Mouse (Mus musculus) neural tube, embryonic 11.5 days (tissue): ENCODE measurements at regions not wholly inside any gene's neighbourhood (a gene's known extent, or its start where the extent isn't known, plus 50 kb on each side); places are given as distances from the start of the nearest gene placed in this dataset.

ENCODE experiments used
- ATAC-seq: fragments of 200-750 bp; cut with Nextera tagmentation; 2 replicates; pipeline ENCODE4 v1.8.0; 2017; ENCODE audit warnings: moderate number of reproducible peaks, mild to moderate bottlenecking, moderate TSS enrichment, moderate library complexity; ENCODE audit not compliant: insufficient read depth, low FRiP score, low TSS enrichment
- DNase-seq: peaks from one replicate; pipeline ENCODE4 v3.0.0-alpha.2; 2015; ENCODE audit warnings: low spot score
- H3K27ac ChIP-seq: fragments of 300-500 bp; sonication (generic); 2 replicates; pipeline ENCODE4 v1.5.1; 2014; ENCODE audit warnings: low read depth, mild to moderate bottlenecking, low read length
- H3K27me3 ChIP-seq: fragments of 300-500 bp; sonication (generic); 2 replicates; pipeline ENCODE4 v1.6.1; 2014; ENCODE audit warnings: mild to moderate bottlenecking, low read length, mixed read lengths; ENCODE audit not compliant: control insufficient read depth, insufficient read depth
- H3K36me3 ChIP-seq: fragments of 300-500 bp; sonication (generic); 2 replicates; pipeline ENCODE4 v1.6.1; 2014; ENCODE audit warnings: mild to moderate bottlenecking, low read length, moderate library complexity, mixed read lengths; ENCODE audit not compliant: control insufficient read depth, insufficient read depth
- H3K4me1 ChIP-seq: fragments of 300-500 bp; sonication (generic); 2 replicates; pipeline ENCODE4 v1.6.1; 2014; ENCODE audit warnings: low read length, mixed read lengths; ENCODE audit not compliant: control insufficient read depth, insufficient read depth
- H3K4me2 ChIP-seq: fragments of 300-500 bp; sonication (generic); 2 replicates; pipeline ENCODE4 v1.6.1; 2014; ENCODE audit warnings: low read depth, mild to moderate bottlenecking, moderate library complexity
- H3K4me3 ChIP-seq: fragments of 300-500 bp; sonication (generic); 2 replicates; pipeline ENCODE4 v1.5.1; 2014; ENCODE audit warnings: low read depth, low read length
- H3K9ac ChIP-seq: fragments of 300-500 bp; sonication (generic); 2 replicates; pipeline ENCODE4 v1.6.1; 2014; ENCODE audit warnings: mild to moderate bottlenecking, low read length
- H3K9me3 ChIP-seq: fragments of 300-500 bp; sonication (generic); 2 replicates; pipeline ENCODE4 v1.6.1; 2016; ENCODE audit warnings: low read length; ENCODE audit not compliant: control insufficient read depth
- WGBS: fragments of 180-500 bp; shearing (Covaris S2); extraction: QIAGEN DNeasy Blood & Tissue Kit; methylation state at CpG from one replicate; pipeline ENCODE4 v1.1.7; 2014; 5-methylcytosine and 5-hydroxymethylcytosine counted together

DNA sequence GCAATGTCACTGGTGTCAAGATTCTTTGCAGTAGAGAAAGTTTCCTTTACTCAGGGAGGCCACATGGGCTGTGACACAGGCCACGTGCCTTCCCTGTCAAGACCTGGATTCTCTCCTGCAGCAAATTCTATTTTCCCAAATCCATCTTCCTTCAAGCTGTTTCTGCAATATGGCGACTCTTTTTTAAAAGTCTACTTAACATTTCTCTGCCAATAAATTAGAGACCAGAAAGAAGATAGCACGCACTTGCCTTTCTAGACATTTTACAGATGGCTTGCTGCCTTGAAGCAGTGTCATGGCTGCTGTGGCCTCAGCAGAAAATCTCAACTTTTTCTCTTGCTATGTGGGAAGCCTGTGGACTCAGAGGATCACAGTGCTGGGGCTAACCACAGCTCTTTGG is 516.9 kb downstream of the Pdcd6ip start:
- DNase-seq: no peak
- Histone ChIP-seq H3K9ac (no peak overlapping the region), H3K9me3 (no peaks in the 10 kb centered on the region), H3K4me2 (no peak overlapping the region), H3K36me3 (no peaks in the 10 kb centered on the region), H3K27ac (no peak overlapping the region), H3K27me3 (no peaks in the 10 kb centered on the region), H3K4me1 (no peaks in the 10 kb centered on the region), H3K4me3 (no peak overlapping the region)
- 87% methylated on average over 3 of the region's 3 CpGs for WGBS
- no peak for ATAC-seq

DNA sequence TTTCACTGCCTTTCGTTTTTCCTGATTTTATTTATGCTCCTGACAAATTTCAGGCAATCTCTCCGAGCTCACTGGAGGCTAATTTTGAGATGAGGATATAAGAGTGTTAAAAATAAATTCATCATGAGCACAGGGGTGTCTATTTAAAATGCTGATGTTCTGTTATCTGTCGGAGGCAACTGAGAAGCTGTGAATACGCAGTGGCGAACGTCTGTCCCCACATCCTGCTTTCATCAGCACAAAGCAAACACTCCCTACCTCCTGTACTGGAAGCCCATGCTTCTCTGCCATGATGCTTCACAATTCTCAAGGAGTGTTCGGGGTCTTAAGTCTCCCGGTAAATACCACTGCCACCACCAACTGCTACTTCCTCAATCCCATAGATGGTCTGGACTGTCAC is 526.9 kb downstream of the Pdcd6ip start:
- DNase-seq: no peak
- no peak for ATAC-seq
- Histone ChIP-seq H3K27ac (no peak overlapping the region), H3K9ac (no peak overlapping the region), H3K27me3 (no peaks in the 10 kb centered on the region), H3K4me1 (no peaks in the 10 kb centered on the region), H3K36me3 (no peaks in the 10 kb centered on the region), H3K4me3 (no peak overlapping the region), H3K4me2 (no peak overlapping the region), H3K9me3 (no peaks in the 10 kb centered on the region)
- WGBS: 82% methylated on average over 8 of the region's 8 CpGs

DNA sequence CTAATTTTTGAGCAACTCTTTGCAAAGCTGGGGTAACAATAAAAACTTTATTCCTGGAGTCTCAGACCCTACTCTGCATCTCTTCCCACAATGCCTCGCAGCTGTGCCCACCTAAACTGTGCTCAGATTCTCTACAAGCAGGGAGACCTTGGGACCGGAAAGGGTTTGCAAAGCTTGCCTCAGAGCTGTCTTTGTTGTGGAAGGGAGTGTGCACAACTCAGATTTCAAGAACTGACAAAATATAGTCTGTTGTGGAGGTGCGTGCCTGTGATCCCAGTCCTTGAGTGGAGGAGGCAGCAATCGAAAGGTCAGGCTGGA is 530.2 kb downstream of the Pdcd6ip start:
- Histone ChIP-seq H3K36me3 (no peaks in the 10 kb centered on the region), H3K4me1 (no peaks in the 10 kb centered on the region), H3K4me2 (no peak overlapping the region), H3K4me3 (no peak overlapping the region), H3K9me3 (no peaks in the 10 kb centered on the region), H3K27me3 (no peaks in the 10 kb centered on the region), H3K9ac (no peak overlapping the region), H3K27ac (no peak overlapping the region)
- DNase-seq (no peak), ATAC-seq (no peak)
- WGBS: 85% methylated on average over 4 of the region's 4 CpGs

DNA sequence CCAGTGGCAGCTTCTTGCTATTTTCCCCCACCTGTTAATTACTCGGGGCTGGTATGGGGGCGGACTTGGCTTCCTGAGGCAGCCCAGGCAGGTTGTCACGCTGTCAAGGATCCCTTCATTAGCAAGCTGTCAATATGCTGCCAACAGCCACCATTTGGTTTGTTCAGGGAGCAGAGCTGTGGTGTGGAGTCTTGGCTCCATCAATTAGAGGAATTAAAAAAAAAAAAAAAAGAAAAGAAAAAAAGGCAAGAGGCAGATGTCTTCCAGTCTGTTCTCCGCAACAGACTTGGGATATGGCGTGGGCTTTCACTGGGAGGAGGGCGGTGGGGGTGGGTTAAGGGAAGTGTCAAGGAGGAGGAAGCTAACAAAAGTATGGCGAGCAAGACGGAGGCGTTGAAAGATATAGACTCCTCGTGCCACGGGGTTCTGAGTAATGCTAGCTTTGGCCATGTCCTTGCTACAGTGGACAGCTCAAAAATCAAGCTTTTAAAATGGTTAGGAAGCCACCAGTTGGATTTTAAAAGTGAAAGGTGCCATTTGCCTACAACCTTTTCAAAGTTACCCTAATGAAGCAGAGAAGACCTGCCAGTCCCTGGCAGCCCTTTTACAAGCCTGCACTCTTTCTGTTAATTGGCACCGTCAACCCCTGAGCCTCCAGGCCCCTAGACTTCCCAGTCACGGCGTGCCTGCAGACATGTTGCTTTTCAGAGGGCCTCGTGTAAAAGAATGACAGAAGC is 530.7 kb downstream of the Pdcd6ip start:
- Histone ChIP-seq H3K9ac (no peak overlapping the region), H3K4me1 (no peaks in the 10 kb centered on the region), H3K4me2 (no peak overlapping the region), H3K27me3 (no peaks in the 10 kb centered on the region), H3K4me3 (no peak overlapping the region), H3K27ac (no peak overlapping the region), H3K9me3 (no peaks in the 10 kb centered on the region), H3K36me3 (no peaks in the 10 kb centered on the region)
- WGBS: 57% methylated on average over 15 of the region's 15 CpGs
- DNase-seq (no peak), ATAC-seq (no peak)

DNA sequence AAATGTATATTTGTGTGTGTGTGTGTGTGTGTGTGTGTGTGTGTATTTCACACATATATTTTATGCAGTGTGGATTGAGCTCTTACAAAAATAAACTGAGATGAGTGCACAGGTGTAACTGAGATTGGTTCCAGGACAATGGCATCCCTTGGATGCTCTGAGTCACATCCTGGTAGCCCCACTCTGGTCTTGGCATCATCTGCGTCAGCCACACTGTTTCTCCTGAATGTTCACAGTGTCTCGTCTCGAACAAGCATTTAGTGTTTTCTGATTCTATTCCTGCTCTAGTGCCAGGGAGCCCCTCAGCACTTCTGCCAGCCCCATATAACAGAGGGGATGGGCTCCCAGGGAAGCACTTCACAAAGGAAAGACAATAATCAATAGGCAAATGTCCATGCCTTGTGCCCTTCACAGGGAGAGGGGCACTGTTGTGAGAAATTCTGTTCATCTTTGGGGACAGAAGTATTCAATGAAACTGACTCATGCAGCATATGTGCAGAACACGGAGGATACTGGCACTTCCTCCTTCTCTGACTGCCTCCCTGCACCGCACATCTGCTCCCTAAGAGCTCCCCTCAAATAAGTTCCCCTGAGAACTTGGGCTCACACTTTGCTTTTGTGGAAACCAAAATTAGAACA is 536.2 kb downstream of the Pdcd6ip start:
- Histone ChIP-seq H3K36me3 (no peaks in the 10 kb centered on the region), H3K27me3 (no peaks in the 10 kb centered on the region), H3K4me1 (no peaks in the 10 kb centered on the region), H3K4me2 (no peak overlapping the region), H3K4me3 (no peak overlapping the region), H3K9me3 (no peaks in the 10 kb centered on the region), H3K9ac (no peak overlapping the region), H3K27ac (no peak overlapping the region)
- DNase-seq: no peak
- 90% methylated on average over 5 of the region's 5 CpGs for WGBS
- ATAC-seq: no peak

DNA sequence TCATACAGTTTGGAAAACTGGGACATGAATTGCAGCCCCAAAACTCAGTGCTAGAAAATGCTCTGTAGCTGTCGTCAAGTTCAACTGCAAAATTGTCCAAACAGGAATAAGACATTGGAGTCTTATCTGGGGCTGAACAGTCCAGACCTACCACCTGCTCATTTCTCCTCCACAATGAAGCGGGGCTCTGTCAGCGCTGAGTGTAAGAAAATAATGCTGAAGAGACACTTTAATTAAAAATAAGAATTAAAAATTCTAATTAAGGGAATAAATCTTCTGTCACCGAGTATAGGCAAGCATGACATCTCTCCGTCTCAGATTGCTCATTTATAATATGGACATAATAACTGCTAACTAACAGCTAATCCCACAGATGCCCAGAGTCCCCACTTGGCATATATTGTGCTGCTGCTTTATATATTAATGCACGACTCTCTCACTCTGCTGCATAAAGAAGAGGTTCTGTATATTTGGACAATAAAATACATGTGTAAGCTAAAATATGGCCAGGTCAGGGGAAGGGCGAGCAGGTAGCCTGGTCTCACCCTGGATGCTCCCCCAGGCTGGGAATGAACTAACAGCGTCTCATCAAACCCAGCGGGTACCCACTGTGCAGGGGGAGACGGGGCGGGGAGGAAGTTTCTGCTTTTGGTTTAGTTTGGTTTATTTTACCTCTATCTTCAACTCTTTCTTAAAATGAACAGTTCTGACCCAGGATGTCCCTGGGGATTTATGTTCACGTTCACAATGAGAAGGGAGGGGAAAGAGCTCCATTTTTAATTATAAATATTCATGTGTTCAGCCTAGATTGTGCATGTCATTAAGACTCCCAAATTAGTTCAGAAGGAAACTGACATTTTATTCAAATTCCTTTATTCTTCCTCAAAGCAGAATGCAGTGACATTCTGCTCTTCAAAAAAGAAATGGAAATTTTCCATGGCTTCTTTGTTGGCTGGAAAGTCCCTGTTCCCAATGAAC is 544.9 kb downstream of the Pdcd6ip start:
- ATAC-seq (peak; percentile 35; the same call in 1 of the 2 replicates), DNase-seq (no peak)
- H3K4me2 ChIP-seq: no peak overlapping the region
- no peak overlapping the region for H3K9ac ChIP-seq
- no peaks in the 10 kb centered on the region for H3K27me3 ChIP-seq
- H3K27ac ChIP-seq: no peak overlapping the region
- WGBS: 77% methylated on average over 12 of the region's 12 CpGs
- H3K9me3 ChIP-seq: no peaks in the 10 kb centered on the region
- no peak overlapping the region for H3K4me3 ChIP-seq
- H3K36me3 ChIP-seq: no peaks in the 10 kb centered on the region
- H3K4me1 ChIP-seq: no peaks in the 10 kb centered on the region

DNA sequence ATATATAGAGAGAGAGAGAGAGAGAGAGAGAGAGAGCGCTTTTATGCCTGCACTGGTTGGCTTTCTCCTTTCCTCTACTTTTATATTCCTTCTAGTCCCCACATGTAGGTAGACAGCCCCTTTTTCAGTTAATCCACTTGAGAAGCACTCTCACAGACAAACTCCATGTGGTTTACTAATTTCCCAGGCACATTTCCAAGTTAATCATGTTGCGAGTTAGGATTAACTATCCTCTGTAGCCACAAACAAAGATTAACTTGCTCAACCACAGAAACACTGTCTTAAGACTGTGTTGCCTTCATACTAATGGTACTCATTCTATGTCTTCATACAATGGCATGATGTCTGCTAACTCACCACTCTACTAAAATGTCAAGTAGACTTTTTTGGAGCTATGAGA is 548.0 kb downstream of the Pdcd6ip start:
- 92% methylated on average over 2 of the region's 2 CpGs for WGBS
- no peaks in the 10 kb centered on the region for H3K36me3 ChIP-seq
- no peaks in the 10 kb centered on the region for H3K9me3 ChIP-seq
- H3K4me2 ChIP-seq: no peak overlapping the region
- no peak for ATAC-seq
- H3K4me3 ChIP-seq: no peak overlapping the region
- H3K9ac ChIP-seq: no peak overlapping the region
- no peaks in the 10 kb centered on the region for H3K4me1 ChIP-seq
- no peak overlapping the region for H3K27ac ChIP-seq
- no peak for DNase-seq
- H3K27me3 ChIP-seq: no peaks in the 10 kb centered on the region

DNA sequence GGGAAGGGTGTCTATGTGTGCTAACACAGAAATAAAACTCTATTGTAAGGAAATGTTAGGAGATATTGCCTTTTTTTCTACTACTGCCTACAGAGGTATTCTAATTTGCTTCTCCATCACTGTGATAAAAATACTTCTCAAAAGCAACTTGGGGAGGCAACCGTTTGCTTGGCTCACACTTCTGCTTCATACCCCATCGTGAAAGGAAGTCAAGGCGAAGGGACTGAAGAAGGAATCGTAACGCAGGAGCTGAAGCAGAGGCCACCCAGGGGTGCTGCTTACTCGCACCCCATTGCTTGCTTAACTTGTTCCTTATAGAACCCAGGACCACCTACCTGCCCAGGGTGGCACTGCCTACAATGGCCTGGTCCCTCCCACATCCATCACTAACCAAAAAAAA is 550.0 kb downstream of the Pdcd6ip start:
- no peaks in the 10 kb centered on the region for H3K36me3 ChIP-seq
- H3K4me3 ChIP-seq: no peak overlapping the region
- H3K9me3 ChIP-seq: no peaks in the 10 kb centered on the region
- ATAC-seq (no peak), DNase-seq (no peak)
- 85% methylated on average over 6 of the region's 6 CpGs for WGBS
- no peak overlapping the region for H3K27ac ChIP-seq
- no peaks in the 10 kb centered on the region for H3K4me1 ChIP-seq
- H3K27me3 ChIP-seq: no peaks in the 10 kb centered on the region
- H3K4me2 ChIP-seq: no peak overlapping the region
- H3K9ac ChIP-seq: no peak overlapping the region
